Mouse (Mus musculus) gastrocnemius, postnatal 4 days (tissue): ENCODE results near the gene Arfgap1. TPM values are rescaled to one million over a fixed set of nuclear protein-coding genes. Genes with fewer than 3 reads are reported as not detected.
A peak's percentile ranks its signal among the peaks of the same experiment; 100 is the strongest.

Experiments used
- DNase-seq, 2 experiments: peaks; one replicate each; pipeline ENCODE4 v3.0.0; 2021 to 2022; ENCODE audit warnings: low spot score in 2 of 2, mixed read lengths in 2 of 2
- long read RNA-seq, 2 experiments: library from polyadenylated mRNA; stranded (forward); transcript quantifications; one replicate each; pipeline ENCODE4 v2.0.0; 2021
- total RNA-seq, 2 experiments: library from RNA; stranded (reverse); gene quantifications; 2 replicates each; pipeline ENCODE4 v1.2.3; 2021

Gene Arfgap1
- total RNA-seq: 10 to 100 TPM; 69.0 to 73.9 TPM
- long read RNA-seq, experiment 1, transcript Arfgap1-201 (14 exons, 2,714 nt): major isoform, 39 of 106 reads
- long read RNA-seq, experiment 1, partial matches to known transcripts: 16 of 106 reads
- long read RNA-seq, experiment 1, other reads (novel, unspliced or antisense): 47 of 106 reads
- long read RNA-seq, experiment 2, transcript Arfgap1-204 (13 exons, 1,885 nt): minor isoform, 11 of 162 reads
- long read RNA-seq, experiment 2, transcript Arfgap1-201 (14 exons, 2,714 nt): major isoform, 47 of 162 reads
- long read RNA-seq, experiment 2, partial matches to known transcripts: 20 of 162 reads
- long read RNA-seq, experiment 2, other reads (novel, unspliced or antisense): 83 of 162 reads

- DNase-seq: peak; percentile 87 to 93
Measured at GRCm38 (mm10) chr2:180967010-180967763, at the start of gene Arfgap1. Gene Arfgap1, plus strand, starts transcription at chr2:180967225.

- peak; percentile 34 for DNase-seq
Measured at GRCm38 (mm10) chr2:180919913-180920809, 46.9 kb upstream of the Arfgap1 start.

GRCm38 (mm10) chr2:180920810-180921400, 46.1 kb upstream of the Arfgap1 start, which contains the start of gene Ythdf1:
Gene Ythdf1, minus strand, starts transcription at chr2:180920949.
- peak; percentile 97 to 98 for DNase-seq

- DNase-seq: no peak
Measured at GRCm38 (mm10) chr2:180922739-180923138, 44.3 kb upstream of the Arfgap1 start.

GRCm38 (mm10) chr2:180925176-180925575, 41.8 kb upstream of the Arfgap1 start:
- DNase-seq: peak; percentile 47 to 68

- no peak for DNase-seq
Measured at GRCm38 (mm10) chr2:180928723-180929122, 38.3 kb upstream of the Arfgap1 start, which contains the start of gene Birc7. Gene Birc7, plus strand, starts transcription at chr2:180929023.

- DNase-seq: no peak
Measured at GRCm38 (mm10) chr2:180932418-180932817, 34.6 kb upstream of the Arfgap1 start.

GRCm38 (mm10) chr2:180940187-180940586, 26.8 kb upstream of the Arfgap1 start:
- DNase-seq: no peak

GRCm38 (mm10) chr2:180941869-180942268, 25.2 kb upstream of the Arfgap1 start:
- no peak for DNase-seq

GRCm38 (mm10) chr2:180949947-180950346, 17.1 kb upstream of the Arfgap1 start:
- DNase-seq: no peak

GRCm38 (mm10) chr2:180952731-180953171, 14.3 kb upstream of the Arfgap1 start:
- DNase-seq: no peak

- DNase-seq: no peak
Measured at GRCm38 (mm10) chr2:180953638-180954037, 13.4 kb upstream of the Arfgap1 start.

- DNase-seq: peak in 1 of 2 experiments; percentile 31
Measured at GRCm38 (mm10) chr2:180954061-180955047, 12.7 kb upstream of the Arfgap1 start, which contains the start of gene Nkain4. Gene Nkain4, minus strand, starts transcription at chr2:180954699.

- no peak for DNase-seq
Measured at GRCm38 (mm10) chr2:180959605-180960004, 7.4 kb upstream of the Arfgap1 start.

- no peak for DNase-seq
Measured at GRCm38 (mm10) chr2:180960187-180960586, 6.8 kb upstream of the Arfgap1 start.

- no peak for DNase-seq
Measured at GRCm38 (mm10) chr2:180962616-180963308, 4.3 kb upstream of the Arfgap1 start.

GRCm38 (mm10) chr2:180963956-180964355, 3.1 kb upstream of the Arfgap1 start:
- DNase-seq: peak; percentile 64 to 70

- no peak for DNase-seq
Measured at GRCm38 (mm10) chr2:180966092-180966882, 738 bp upstream of the Arfgap1 start.
